Mouse (Mus musculus): ENCODE measurements around the gene Nmu.

DNA sequence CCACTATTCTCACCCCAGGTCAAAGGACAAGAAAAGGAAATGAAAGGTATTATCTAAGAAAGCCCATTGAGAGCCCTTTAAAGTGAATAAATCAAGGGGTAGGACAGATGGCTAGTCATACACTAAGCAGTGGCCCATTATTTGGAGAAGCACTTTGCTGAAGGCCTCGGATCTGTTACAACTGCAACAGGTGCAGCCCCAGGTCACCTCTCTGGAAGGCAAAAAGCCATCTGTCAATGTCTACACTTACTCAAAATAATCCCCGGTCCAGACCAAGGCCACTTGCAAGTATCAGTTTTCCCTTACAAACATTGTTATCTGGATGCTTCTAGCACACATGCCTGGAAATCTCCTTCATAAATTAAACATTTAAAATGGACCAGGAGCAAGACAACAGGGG is 22.7 kb downstream of the Nmu start:
- no peak for TF ChIP-seq CTCF (IDR thresholded peaks at IDR 0.05; ENCODE audit: low read depth, low read length)
- TF ChIP-seq GATA1 (IDR thresholded peaks at IDR 0.05; ENCODE audit: borderline replicate concordance, low read length), result no peak
- no peak for TF ChIP-seq GATA2 (IDR thresholded peaks at IDR 0.05; ENCODE audit: borderline replicate concordance, low read depth, low read length)

All from G1E (cell line).